Mouse (Mus musculus) midbrain, embryonic 16.5 days (tissue): ENCODE measurements around the gene Olfr459. TPM values are rescaled to one million over a fixed set of nuclear protein-coding genes. Genes with fewer than 3 reads are reported as not detected.

Experiments used
- ATAC-seq: fragments of 200-750 bp; cut with Nextera tagmentation; 2 replicates; pipeline ENCODE4 v1.8.0; 2017; ENCODE audit warnings: moderate TSS enrichment
- H3K27ac ChIP-seq: fragments of 300-500 bp; sonication (generic); 2 replicates; pipeline ENCODE4 v1.5.1; 2014; ENCODE audit warnings: mild to moderate bottlenecking, low read length, mixed read lengths
- H3K27me3 ChIP-seq: fragments of 300-500 bp; sonication (generic); 2 replicates; pipeline ENCODE4 v1.6.1; 2014; ENCODE audit warnings: low read depth, low read length, mixed read lengths; ENCODE audit not compliant: control insufficient read depth, insufficient read depth
- H3K36me3 ChIP-seq: fragments of 300-500 bp; sonication (generic); 2 replicates; pipeline ENCODE4 v1.6.1; 2014; ENCODE audit warnings: mild to moderate bottlenecking, low read length, moderate library complexity, mixed read lengths; ENCODE audit not compliant: control insufficient read depth, insufficient read depth
- H3K4me1 ChIP-seq: fragments of 300-500 bp; sonication (generic); 2 replicates; pipeline ENCODE4 v1.6.1; 2014; ENCODE audit warnings: mild to moderate bottlenecking, low read length, mixed read lengths; ENCODE audit not compliant: control insufficient read depth, insufficient read depth
- H3K4me2 ChIP-seq: fragments of 300-500 bp; sonication (generic); 2 replicates; pipeline ENCODE4 v1.6.1; 2014; ENCODE audit warnings: mild to moderate bottlenecking, low read length, mixed read lengths
- H3K4me3 ChIP-seq: fragments of 300-500 bp; sonication (generic); 2 replicates; pipeline ENCODE4 v1.5.1; 2014; ENCODE audit warnings: low read depth, mild to moderate bottlenecking, low read length, moderate library complexity, mixed read lengths
- H3K9ac ChIP-seq: fragments of 300-500 bp; sonication (generic); 2 replicates; pipeline ENCODE4 v1.6.1; 2014; ENCODE audit warnings: low read depth, low read length, mixed read lengths
- H3K9me3 ChIP-seq: fragments of 300-500 bp; sonication (generic); replicated peaks from 2 replicates; pipeline ENCODE4 v1.6.1; 2014; ENCODE audit warnings: mild to moderate bottlenecking, low read length, mixed read lengths; ENCODE audit not compliant: control insufficient read depth, poor library complexity, severe bottlenecking
- WGBS: fragments of 180-500 bp; shearing (Covaris S2); extraction: QIAGEN DNeasy Blood & Tissue Kit; methylation state at CpG from one replicate; pipeline ENCODE4 v1.1.7; 2014; 5-methylcytosine and 5-hydroxymethylcytosine counted together
- polyA plus RNA-seq: library from polyadenylated mRNA; unstranded; fragments of >200 nt; fragmentation: Nextera tagmentation; extraction: Ambion mirVana; gene quantifications from 2 replicates; pipeline ENCODE4 v1.2.1, GENCODE M21; 2015

Olfr459 gene
- polyA plus RNA-seq = not detected in 2 replicates

GRCm38 (mm10) chr6:41775077-41775476 lies at the start of gene Olfr459:
Gene Olfr459, minus strand, starts transcription at chr6:41775177.
- H3K27ac ChIP-seq = no peak within 1 kb of the TSS
- 86% methylated on average over 7 of the region's 7 CpGs for WGBS

GRCm38 (mm10) chr6:41824086-41824485 lies 49.1 kb upstream of the Olfr459 start:
- ATAC-seq = no peak
- H3K4me2 ChIP-seq = no peak overlapping the region
- no peaks in the 10 kb centered on the region for H3K27me3 ChIP-seq
- H3K9me3 ChIP-seq = no peaks in the 10 kb centered on the region
- no peaks in the 10 kb centered on the region for H3K4me1 ChIP-seq
- H3K9ac ChIP-seq = no peak overlapping the region
- H3K27ac ChIP-seq = no peak overlapping the region
- H3K36me3 ChIP-seq = no peaks in the 10 kb centered on the region
- no peak overlapping the region for H3K4me3 ChIP-seq

More at GRCm38 (mm10) chr6:41775077-41775476, at the start of gene Olfr459:
- ATAC-seq = no peak
- Histone ChIP-seq H3K4me1 (no peaks in the 10 kb centered on the region), H3K27me3 (no peaks in the 10 kb centered on the region), H3K36me3 (no peaks in the 10 kb centered on the region), H3K4me3 (no peak within 1 kb of the TSS), H3K9me3 (no peaks in the 10 kb centered on the region), H3K9ac (no peak within 1 kb of the TSS), H3K4me2 (no peak within 1 kb of the TSS)

DNA sequence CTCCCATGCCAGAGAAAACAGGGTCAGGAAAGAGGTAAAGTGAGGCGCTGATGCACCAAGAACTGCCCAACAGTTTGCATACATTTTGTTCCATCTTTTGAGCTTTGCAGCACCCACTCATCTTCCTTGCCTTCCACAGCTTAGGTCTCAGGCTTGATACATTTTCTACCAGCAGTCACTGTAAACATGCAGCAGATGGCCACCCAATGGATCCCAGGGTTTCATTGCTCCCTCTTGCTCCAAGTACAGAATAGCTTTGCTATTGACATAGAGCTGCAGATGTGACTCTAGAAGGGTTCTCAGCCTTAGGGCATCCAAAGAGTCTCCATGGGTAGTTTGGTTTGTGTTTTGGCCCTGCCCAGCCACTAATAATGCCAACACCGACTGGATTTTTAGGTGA lies 11.7 kb upstream of the Olfr459 start:
- ATAC-seq = no peak
- H3K27me3 ChIP-seq = no peaks in the 10 kb centered on the region
- H3K4me1 ChIP-seq = no peaks in the 10 kb centered on the region

DNA sequence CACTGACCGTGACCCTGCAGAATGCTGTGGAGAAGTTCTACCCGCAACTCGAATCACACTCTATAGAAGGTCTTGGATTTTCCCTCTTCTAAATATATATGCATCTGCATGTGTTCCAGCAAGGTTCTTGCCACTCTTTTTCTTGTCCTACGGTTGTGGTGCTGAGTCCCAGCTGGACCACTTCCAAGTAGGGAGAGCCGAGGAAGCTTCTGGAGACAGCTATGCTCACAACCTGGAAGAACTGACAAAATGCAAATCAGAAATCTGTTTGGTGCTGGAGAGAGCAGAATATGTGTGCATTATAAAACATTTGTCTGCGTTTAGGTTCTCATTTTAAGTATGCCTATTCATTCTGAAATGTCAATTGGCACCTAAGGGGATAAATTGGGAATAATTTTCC lies 744 bp upstream of the Olfr459 start:
- ATAC-seq = no peak
- H3K27ac ChIP-seq = no peak overlapping the region

More for the DNA sequence above, 11.7 kb upstream of the Olfr459 start:
- H3K4me3 ChIP-seq = no peak overlapping the region
- H3K9ac ChIP-seq = no peak overlapping the region
- no peak overlapping the region for H3K27ac ChIP-seq
- no peaks in the 10 kb centered on the region for H3K36me3 ChIP-seq
- H3K4me2 ChIP-seq = no peak overlapping the region
- no peaks in the 10 kb centered on the region for H3K9me3 ChIP-seq
- 89% methylated on average over 2 of the region's 2 CpGs for WGBS

GRCm38 (mm10) chr6:41769872-41770271 lies 5.1 kb downstream of the Olfr459 start:
- no peak overlapping the region for H3K9ac ChIP-seq
- 83% methylated on average over 1 of the region's 1 CpGs for WGBS

More for the DNA sequence above, 744 bp upstream of the Olfr459 start:
- Histone ChIP-seq H3K27me3 (no peaks in the 10 kb centered on the region), H3K4me3 (no peak overlapping the region), H3K36me3 (no peaks in the 10 kb centered on the region), H3K4me1 (no peaks in the 10 kb centered on the region), H3K9ac (no peak overlapping the region), H3K9me3 (no peaks in the 10 kb centered on the region), H3K4me2 (no peak overlapping the region)
- 75% methylated on average over 6 of the region's 6 CpGs for WGBS

GRCm38 (mm10) chr6:41764306-41764705 lies 10.7 kb downstream of the Olfr459 start:
- no peak for ATAC-seq
- Histone ChIP-seq H3K9me3 (no peaks in the 10 kb centered on the region), H3K9ac (no peak overlapping the region), H3K4me1 (no peaks in the 10 kb centered on the region), H3K4me3 (no peak overlapping the region), H3K4me2 (no peak overlapping the region), H3K27me3 (no peaks in the 10 kb centered on the region), H3K27ac (no peak overlapping the region), H3K36me3 (no peaks in the 10 kb centered on the region)
- WGBS = 92% methylated on average over 5 of the region's 5 CpGs

More at GRCm38 (mm10) chr6:41769872-41770271, 5.1 kb downstream of the Olfr459 start:
- no peak for ATAC-seq
- no peaks in the 10 kb centered on the region for H3K27me3 ChIP-seq
- H3K36me3 ChIP-seq = no peaks in the 10 kb centered on the region
- H3K9me3 ChIP-seq = no peaks in the 10 kb centered on the region
- H3K4me3 ChIP-seq = no peak overlapping the region
- H3K4me1 ChIP-seq = no peaks in the 10 kb centered on the region
- no peak overlapping the region for H3K27ac ChIP-seq
- no peak overlapping the region for H3K4me2 ChIP-seq

- ATAC-seq = peak; percentile 66
These were observed 12.6 kb downstream of the Olfr459 start for GRCm38 (mm10) chr6:41762370-41762757.

GRCm38 (mm10) chr6:41761702-41762369 lies 13.1 kb downstream of the Olfr459 start:
- H3K4me2 ChIP-seq = no peak overlapping the region
- H3K36me3 ChIP-seq = no peaks in the 10 kb centered on the region
- H3K9me3 ChIP-seq = no peaks in the 10 kb centered on the region
- no peaks in the 10 kb centered on the region for H3K4me1 ChIP-seq
- WGBS = 14% methylated on average over 1 of the region's 1 CpGs
- peak; percentile 94 for ATAC-seq
- no peak overlapping the region for H3K27ac ChIP-seq
- no peak overlapping the region for H3K4me3 ChIP-seq
- no peak overlapping the region for H3K9ac ChIP-seq
- H3K27me3 ChIP-seq = no peaks in the 10 kb centered on the region

More at GRCm38 (mm10) chr6:41762370-41762757, 12.6 kb downstream of the Olfr459 start:
- Histone ChIP-seq H3K27ac (no peak overlapping the region), H3K27me3 (no peaks in the 10 kb centered on the region), H3K9me3 (no peaks in the 10 kb centered on the region), H3K36me3 (no peaks in the 10 kb centered on the region), H3K4me3 (no peak overlapping the region), H3K4me2 (no peak overlapping the region), H3K4me1 (no peaks in the 10 kb centered on the region), H3K9ac (no peak overlapping the region)
- 95% methylated on average over 1 of the region's 1 CpGs for WGBS

DNA sequence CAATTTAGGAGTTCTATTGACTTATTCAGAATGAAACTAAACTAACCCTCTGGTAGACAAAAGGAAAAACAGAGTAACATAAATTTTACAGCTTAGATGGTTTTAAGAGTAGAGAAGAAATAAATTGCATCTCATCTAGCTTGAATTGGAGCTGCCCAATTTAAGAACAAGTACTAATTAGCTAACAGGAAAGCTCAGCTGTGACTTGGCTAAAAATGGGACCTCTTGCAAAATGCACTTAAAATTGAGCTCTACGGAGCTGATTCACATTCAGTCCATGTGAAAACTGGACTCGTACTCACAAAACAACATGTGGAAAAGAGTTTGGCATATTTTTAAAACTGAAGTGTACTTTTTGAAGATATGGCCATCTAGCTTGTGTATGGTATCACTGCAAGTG lies 15.4 kb downstream of the Olfr459 start:
- Histone ChIP-seq H3K36me3 (no peaks in the 10 kb centered on the region), H3K4me3 (no peak overlapping the region), H3K9ac (no peak overlapping the region), H3K4me1 (no peaks in the 10 kb centered on the region), H3K27me3 (no peaks in the 10 kb centered on the region), H3K4me2 (no peak overlapping the region), H3K27ac (no peak overlapping the region), H3K9me3 (no peaks in the 10 kb centered on the region)
- WGBS = 86% methylated on average over 2 of the region's 2 CpGs
- ATAC-seq = no peak
